ENCODE assay signal across 32 mouse cellular contexts in the genomic region with DNA sequence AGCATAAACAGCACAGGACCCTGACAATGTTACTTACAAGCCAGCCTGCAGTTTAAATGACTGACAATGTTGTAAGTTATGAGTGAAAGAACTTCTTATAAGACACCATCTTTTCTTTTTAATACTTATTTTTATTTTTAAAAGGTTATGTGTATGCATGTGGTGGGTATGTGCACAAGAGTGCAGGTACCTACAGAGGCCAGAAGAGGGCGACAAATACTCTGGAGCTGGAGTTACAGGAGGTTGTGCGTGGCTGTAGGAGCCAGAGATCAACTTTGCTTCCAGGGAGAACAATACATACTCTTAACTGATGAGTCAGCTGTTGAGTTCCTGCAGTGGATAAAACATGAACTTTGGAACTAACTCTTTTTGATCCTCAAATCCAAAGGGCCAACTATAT.
DNase-seq lines count a peak whose midpoint lies in the region; ATAC-seq and TF ChIP-seq lines count a peak whose summit lies in the region.
"Had no signal": no experiment of that assay in that cellular context is flagged by ENCODE, and none has a peak within 500 bp of the region (broad histone marks: within the 10 kb centered on the region; RNA-seq: fewer than 3 reads in every experiment).

No protein-coding gene starts in this region.

- H3K4me2 ChIP-seq in intestine, postnatal 0 days (replicated peaks; ENCODE audit: low read depth), result no peak overlapping the region
- H3K4me2 ChIP-seq in intestine, embryonic 15.5 days (replicated peaks), result no peak overlapping the region
- no peak overlapping the region for H3K4me2 ChIP-seq in midbrain, postnatal 0 days (ENCODE audit: low read depth, low read length, poor library complexity, severe bottlenecking)
- no peak overlapping the region for H3K4me2 ChIP-seq in heart, embryonic 11.5 days
- H3K4me2 ChIP-seq: embryonic facial prominence, embryonic 13.5 days; liver, embryonic 12.5 days; midbrain, embryonic 11.5 days; neural tube, embryonic 12.5 days had no signal

- no peak for ATAC-seq in intestine, postnatal 0 days
- no peak for ATAC-seq in intestine, embryonic 15.5 days
- no peak for ATAC-seq in midbrain, postnatal 0 days (ENCODE audit: low FRiP score)
- ATAC-seq in Patski, result no peak
- no peak for ATAC-seq in heart, embryonic 11.5 days (replicated peaks; ENCODE audit: insufficient number of reproducible peaks, low FRiP score, low TSS enrichment)
- ATAC-seq: activated CD4-positive, CD25-positive, alpha-beta regulatory T cell, adult 4 months; forebrain, embryonic 16.5 days; hindbrain, embryonic 16.5 days; intestine, embryonic 16.5 days; liver, embryonic 12.5 days; liver, postnatal 0 days; midbrain, embryonic 16.5 days had no signal

- POLR2A ChIA-PET in Patski (lab: Charles Lee), result no interaction called here

- no peak overlapping the region for H3K4me3 ChIP-seq in intestine, postnatal 0 days (ENCODE audit: low read depth, low read length)
- H3K4me3 ChIP-seq in intestine, embryonic 15.5 days (replicated peaks), result no peak overlapping the region
- no peak overlapping the region for H3K4me3 ChIP-seq in midbrain, postnatal 0 days (ENCODE audit: low read depth, low read length)
- no peak overlapping the region for H3K4me3 ChIP-seq in midbrain, embryonic 10.5 days
- H3K4me3 ChIP-seq in heart, embryonic 11.5 days (ENCODE audit: low read depth, low read length), result no peak overlapping the region
- H3K4me3 ChIP-seq: embryonic facial prominence, embryonic 13.5 days; forebrain, embryonic 10.5 days; hindbrain, embryonic 10.5 days; liver, embryonic 12.5 days; myocyte; neural tube, embryonic 12.5 days had no signal

- DNase-seq in midbrain, postnatal 0 days (ENCODE audit: low spot score), result no peak
- DNase-seq in midbrain, embryonic 10.5 days (ENCODE audit: low spot score), result no peak
- DNase-seq in Patski (ENCODE audit: low read depth, low spot score) (no peak), MN1 (ENCODE audit: low spot score) (no peak)
- DNase-seq: adrenal gland, adult 2 months; adrenal gland, postnatal 36 days; cerebellum, adult 18-20 months; cerebellum, postnatal 10 days; heart, postnatal 14 days; kidney, postnatal 14 days; liver, postnatal 0 days; lung, postnatal 14 days; right cerebral cortex, adult 18-20 months; right cerebral cortex, postnatal 4 days; thymus, adult 18-20 months; thymus, postnatal 25 days had no signal

- no peak overlapping the region for H3K9ac ChIP-seq in intestine, postnatal 0 days (ENCODE audit: low read depth, low read length)
- no peak overlapping the region for H3K9ac ChIP-seq in intestine, embryonic 15.5 days
- H3K9ac ChIP-seq in midbrain, postnatal 0 days (replicated peaks; ENCODE audit: low read length, poor library complexity, severe bottlenecking), result no peak overlapping the region
- H3K9ac ChIP-seq in heart, embryonic 11.5 days (ENCODE audit: low read depth, low read length), result no peak overlapping the region
- H3K9ac ChIP-seq: embryonic facial prominence, embryonic 13.5 days; liver, embryonic 12.5 days; liver, postnatal 0 days; neural tube, embryonic 12.5 days had no signal

- in situ Hi-C loops in Patski (cut with MboI; ENCODE audit: low pct_unique_long_range_greater_than_20kb), result no loop called here

- 83% methylated on average over 2 of the region's 2 CpGs for WGBS in intestine, postnatal 0 days
- WGBS in intestine, embryonic 15.5 days, result 87% methylated on average over 2 of the region's 2 CpGs
- 93% methylated on average over 2 of the region's 2 CpGs for WGBS in midbrain, postnatal 0 days
- WGBS in midbrain, embryonic 10.5 days, result 91% methylated on average over 2 of the region's 2 CpGs
- 71% methylated on average over 2 of the region's 2 CpGs for WGBS in heart, embryonic 11.5 days (ENCODE audit: insufficient replicate concordance)

- CTCF ChIA-PET in Patski (lab: Charles Lee), result interaction anchor here (1.5 kb wide), 1 partner anchor 9 kb away, joined by 5 read pairs; no protein-coding TSS in a partner anchor

- H3K9me3 ChIP-seq in intestine, postnatal 0 days (ENCODE audit: control insufficient read depth), result no peaks in the 10 kb centered on the region
- H3K9me3 ChIP-seq in intestine, embryonic 15.5 days, result no peaks in the 10 kb centered on the region
- no peaks in the 10 kb centered on the region for H3K9me3 ChIP-seq in midbrain, postnatal 0 days (ENCODE audit: low read length)
- H3K9me3 ChIP-seq in midbrain, embryonic 10.5 days (replicated peaks), result peaks cover 7% of the 10 kb centered on the region
- H3K9me3 ChIP-seq in heart, embryonic 11.5 days (replicated peaks; ENCODE audit: control insufficient read depth, low read length), result no peaks in the 10 kb centered on the region
- H3K9me3 ChIP-seq: hindbrain, embryonic 10.5 days; neural tube, embryonic 12.5 days had no signal

- H3K27me3 ChIP-seq in intestine, postnatal 0 days (replicated peaks; ENCODE audit: control insufficient read depth, insufficient read depth, low read length), result no peaks in the 10 kb centered on the region
- no peaks in the 10 kb centered on the region for H3K27me3 ChIP-seq in intestine, embryonic 15.5 days (replicated peaks)
- no peaks in the 10 kb centered on the region for H3K27me3 ChIP-seq in midbrain, postnatal 0 days (ENCODE audit: insufficient read depth, low read length)
- H3K27me3 ChIP-seq in midbrain, embryonic 10.5 days (ENCODE audit: low read depth, poor library complexity, severe bottlenecking), result no peaks in the 10 kb centered on the region
- H3K27me3 ChIP-seq in Patski, result peaks cover 14% of the 10 kb centered on the region
- H3K27me3 ChIP-seq in heart, embryonic 11.5 days (ENCODE audit: control insufficient read depth, insufficient read depth, low read length), result no peaks in the 10 kb centered on the region
- H3K27me3 ChIP-seq: embryonic facial prominence, embryonic 13.5 days; liver, embryonic 12.5 days; neural tube, embryonic 12.5 days had no signal

- no peaks in the 10 kb centered on the region for H3K36me3 ChIP-seq in intestine, postnatal 0 days (ENCODE audit: control insufficient read depth, insufficient read depth)
- no peaks in the 10 kb centered on the region for H3K36me3 ChIP-seq in intestine, embryonic 15.5 days
- no peaks in the 10 kb centered on the region for H3K36me3 ChIP-seq in midbrain, postnatal 0 days (ENCODE audit: insufficient read depth, low read length)
- no peaks in the 10 kb centered on the region for H3K36me3 ChIP-seq in midbrain, embryonic 10.5 days
- H3K36me3 ChIP-seq in heart, embryonic 11.5 days (ENCODE audit: control insufficient read depth, insufficient read depth, low read length), result no peaks in the 10 kb centered on the region
- H3K36me3 ChIP-seq: embryonic facial prominence, embryonic 13.5 days; forebrain, embryonic 10.5 days; G1E; liver, embryonic 12.5 days; neural tube, embryonic 12.5 days had no signal

- no peaks in the 10 kb centered on the region for H3K4me1 ChIP-seq in intestine, postnatal 0 days (replicated peaks; ENCODE audit: control insufficient read depth, insufficient read depth, low read length)
- no peaks in the 10 kb centered on the region for H3K4me1 ChIP-seq in intestine, embryonic 15.5 days (replicated peaks)
- H3K4me1 ChIP-seq in midbrain, postnatal 0 days (ENCODE audit: insufficient read depth, low read length), result no peaks in the 10 kb centered on the region; the same call in 1 of the 2 replicates
- peaks cover 22% of the 10 kb centered on the region for H3K4me1 ChIP-seq in midbrain, embryonic 10.5 days
- H3K4me1 ChIP-seq in heart, embryonic 11.5 days (ENCODE audit: control insufficient read depth, insufficient read depth, low read length), result no peaks in the 10 kb centered on the region
- H3K4me1 ChIP-seq: liver, embryonic 12.5 days; neural tube, embryonic 12.5 days had no signal

- no peak overlapping the region for H3K27ac ChIP-seq in intestine, postnatal 0 days (ENCODE audit: low read depth, low read length)
- H3K27ac ChIP-seq in intestine, embryonic 15.5 days, result no peak overlapping the region
- H3K27ac ChIP-seq in midbrain, postnatal 0 days (ENCODE audit: low read depth, low read length), result no peak overlapping the region
- no peak overlapping the region for H3K27ac ChIP-seq in midbrain, embryonic 10.5 days (replicated peaks)
- no peak overlapping the region for H3K27ac ChIP-seq in heart, embryonic 11.5 days (ENCODE audit: low read depth, low read length)
- H3K27ac ChIP-seq: embryonic facial prominence, embryonic 13.5 days; forebrain, embryonic 10.5 days; hindbrain, embryonic 10.5 days; liver, embryonic 12.5 days; neural tube, embryonic 12.5 days had no signal

- TF ChIP-seq CTCF in intestine, postnatal 0 days (IDR thresholded peaks at IDR 0.05; ENCODE audit: low read depth), result 0 out of 2 replicates have a peak, but pooled peaks have one; percentile 13
- TF ChIP-seq CTCF in midbrain, postnatal 0 days (IDR thresholded peaks at IDR 0.05), result peak; percentile 31; the same call in 1 of the 2 replicates
- peak; percentile 29 for TF ChIP-seq CTCF in Patski (IDR thresholded peaks at IDR 0.05)
